Mouse (Mus musculus) midbrain, postnatal 0 days (tissue): ENCODE measurements around the gene Exoc8. TPM values are rescaled to one million over a fixed set of nuclear protein-coding genes. Genes with fewer than 3 reads are reported as not detected.
A peak's percentile ranks its signal among the peaks of the same experiment; 100 is the strongest.

Source experiments
- ATAC-seq: fragments of 200-750 bp; cut with Nextera tagmentation; 2 replicates; pipeline ENCODE4 v1.8.0; 2017; ENCODE audit warnings: moderate number of reproducible peaks, mild to moderate bottlenecking, moderate TSS enrichment, moderate library complexity; ENCODE audit not compliant: low FRiP score
- DNase-seq: peaks from one replicate; pipeline ENCODE4 v3.0.0-alpha.2; 2015; ENCODE audit warnings: low spot score
- H3K27ac ChIP-seq: fragments of 300-500 bp; sonication (generic); 2 replicates; pipeline ENCODE4 v1.5.1; 2014; ENCODE audit warnings: low read depth, mild to moderate bottlenecking, low read length, mixed read lengths
- H3K27me3 ChIP-seq: fragments of 300-500 bp; sonication (generic); 2 replicates; pipeline ENCODE4 v1.6.1; 2014; ENCODE audit warnings: low read length, control low read depth, mixed read lengths; ENCODE audit not compliant: insufficient read depth
- H3K36me3 ChIP-seq: fragments of 300-500 bp; sonication (generic); 2 replicates; pipeline ENCODE4 v1.6.1; 2014; ENCODE audit warnings: low read length, control low read depth, mixed read lengths; ENCODE audit not compliant: insufficient read depth
- H3K4me1 ChIP-seq: fragments of 300-500 bp; sonication (generic); 2 replicates; pipeline ENCODE4 v1.6.1; 2014; ENCODE audit warnings: mild to moderate bottlenecking, control low read depth, antibody characterized with exemption, low read length, mixed read lengths; ENCODE audit not compliant: insufficient read depth
- H3K4me2 ChIP-seq: fragments of 300-500 bp; sonication (generic); 2 replicates; pipeline ENCODE4 v1.6.1; 2014; ENCODE audit warnings: low read depth, mild to moderate bottlenecking, low read length, mixed read lengths; ENCODE audit not compliant: poor library complexity, severe bottlenecking
- H3K4me3 ChIP-seq: fragments of 300-500 bp; sonication (generic); 2 replicates; pipeline ENCODE4 v1.5.1; 2014; ENCODE audit warnings: low read depth, mild to moderate bottlenecking, low read length, moderate library complexity
- H3K9ac ChIP-seq: fragments of 300-500 bp; sonication (generic); replicated peaks from 2 replicates; pipeline ENCODE4 v1.6.1; 2014; ENCODE audit warnings: mild to moderate bottlenecking, low read length, moderate library complexity, mixed read lengths; ENCODE audit not compliant: poor library complexity, severe bottlenecking
- H3K9me3 ChIP-seq: fragments of 300-500 bp; sonication (generic); 2 replicates; pipeline ENCODE4 v1.6.1; 2016; ENCODE audit warnings: low read length, control low read depth
- CTCF ChIP-seq: IDR thresholded peaks from 2 replicates; pipeline ENCODE4 v1.5.1; 2016; ENCODE audit warnings: antibody characterized with exemption, mild to moderate bottlenecking
- WGBS: fragments of 180-500 bp; shearing (Covaris S2); extraction: QIAGEN DNeasy Blood & Tissue Kit; methylation state at CpG from one replicate; pipeline ENCODE4 v1.1.7; 2014; 5-methylcytosine and 5-hydroxymethylcytosine counted together
- polyA plus RNA-seq: library from polyadenylated mRNA; unstranded; fragments of >200 nt; fragmentation: Nextera tagmentation; extraction: Ambion mirVana; gene quantifications from 2 replicates; pipeline ENCODE4 v1.2.1, GENCODE M21; 2015
- total RNA-seq: library from RNA; depleted of rRNA; stranded (reverse); fragments of >200 nt; gene quantifications from 2 replicates; pipeline ENCODE4 v1.2.3, GENCODE M21; 2014

The Exoc8 gene
- total and polyA plus RNA-seq, 2 experiments from 2014 or later = 10.7 to 34.4 TPM

DNA sequence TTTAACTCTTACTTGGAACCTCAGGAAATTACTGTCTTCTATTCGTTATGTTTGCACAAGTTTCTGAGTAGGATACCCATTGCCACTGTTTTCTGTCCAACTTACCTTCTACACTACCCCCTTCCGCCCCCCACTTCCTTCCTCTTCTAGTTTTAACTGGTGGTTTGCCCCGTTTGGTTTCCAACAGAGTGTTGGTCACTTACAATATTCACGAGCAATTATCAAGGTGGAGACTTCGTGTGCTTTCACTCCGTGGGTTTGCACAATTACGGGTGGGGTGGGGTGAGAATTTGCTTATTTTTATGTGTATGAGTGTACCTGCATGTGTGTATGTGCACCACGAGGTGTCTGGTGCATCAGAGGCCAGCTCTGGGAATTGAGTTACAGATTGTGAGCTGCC lies 33.8 kb downstream of the Exoc8 start:
- Histone ChIP-seq H3K4me1 (peaks cover 4% of the 10 kb centered on the region; the same call in 1 of the 2 replicates), H3K9me3 (no peaks in the 10 kb centered on the region), H3K4me2 (peak overlapping the region; percentile 89), H3K4me3 (peak overlapping the region; percentile 92), H3K9ac (peak overlapping the region; percentile 95), H3K36me3 (peaks cover 8% of the 10 kb centered on the region; the same call in 1 of the 2 replicates), H3K27ac (no peak overlapping the region), H3K27me3 (no peaks in the 10 kb centered on the region)
- DNase-seq (no peak), ATAC-seq (no peak)
- 24% methylated on average over 8 of the region's 8 CpGs for WGBS
- no peak for TF ChIP-seq CTCF

DNA sequence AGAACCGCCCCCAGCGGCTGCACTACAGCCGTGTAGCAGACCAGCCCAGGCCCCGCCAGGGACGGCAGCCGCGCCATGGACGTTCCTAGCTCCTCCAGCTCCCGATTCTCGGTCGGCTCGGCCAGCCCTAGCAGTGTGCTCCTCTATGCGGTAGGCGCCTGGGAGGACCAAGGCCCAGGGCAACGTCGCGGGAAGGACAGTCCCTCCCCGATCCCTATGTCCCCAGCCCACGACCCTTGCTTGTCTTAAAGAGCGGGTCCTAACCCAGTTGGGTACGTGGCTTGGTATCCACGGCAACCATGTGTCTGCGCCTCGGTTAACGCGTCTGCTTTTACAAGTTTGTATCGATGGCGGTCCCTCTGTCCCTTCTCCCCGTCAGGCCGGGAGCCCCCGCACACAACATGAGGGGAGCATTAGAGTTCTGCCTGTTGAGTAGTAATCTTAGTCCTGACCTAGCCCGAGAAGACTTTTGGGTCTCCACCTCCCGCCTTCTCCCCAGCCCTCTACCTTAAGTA lies 34.3 kb downstream of the Exoc8 start:
- Histone ChIP-seq H3K4me3 (peak overlapping the region; percentile 92), H3K4me2 (peak overlapping the region; percentile 89), H3K27me3 (no peaks in the 10 kb centered on the region), H3K9ac (peak overlapping the region; percentile 95), H3K27ac (peak overlapping the region; percentile 94), H3K36me3 (peaks cover 12% of the 10 kb centered on the region), H3K4me1 (peaks cover 4% of the 10 kb centered on the region; the same call in 1 of the 2 replicates), H3K9me3 (no peaks in the 10 kb centered on the region)
- DNase-seq = peak; percentile 42
- TF ChIP-seq CTCF = no peak
- ATAC-seq = peak; percentile 84
- WGBS = under 1% methylated on average over 33 of the region's 33 CpGs

GRCm38 (mm10) chr8:124862321-124863162 lies 35.0 kb downstream of the Exoc8 start, which contains the start of the genes Gnpat and 2810004N23Rik:
TSS of gene Gnpat (plus strand) at chr8:124863033.
TSS of gene 2810004N23Rik (minus strand) at chr8:124863120.
- Histone ChIP-seq H3K4me3 (peak within 1 kb of the TSS; percentile 92), H3K9me3 (no peaks in the 10 kb centered on the region), H3K27me3 (no peaks in the 10 kb centered on the region), H3K9ac (peak within 1 kb of the TSS; percentile 95), H3K4me2 (peak within 1 kb of the TSS; percentile 89), H3K36me3 (peaks cover 14% of the 10 kb centered on the region), H3K4me1 (peaks cover 4% of the 10 kb centered on the region; the same call in 1 of the 2 replicates), H3K27ac (peak within 1 kb of the TSS; percentile 94)
- peak; percentile 97 for ATAC-seq
- WGBS = 2% methylated on average over 51 of the region's 55 CpGs
- peak; percentile 10; the same call in 1 of the 2 replicates for TF ChIP-seq CTCF
- peak; percentile 91 for DNase-seq

- no peak for TF ChIP-seq CTCF
- H3K9ac ChIP-seq = no peak overlapping the region
- H3K4me3 ChIP-seq = no peak overlapping the region
- no peak for DNase-seq
- H3K4me1 ChIP-seq = peaks cover 4% of the 10 kb centered on the region; the same call in 1 of the 2 replicates
- ATAC-seq = no peak
- 96% methylated on average over 3 of the region's 3 CpGs for WGBS
- peaks cover 17% of the 10 kb centered on the region for H3K36me3 ChIP-seq
- no peaks in the 10 kb centered on the region for H3K9me3 ChIP-seq
- H3K4me2 ChIP-seq = no peak overlapping the region
- no peaks in the 10 kb centered on the region for H3K27me3 ChIP-seq
- H3K27ac ChIP-seq = no peak overlapping the region
Measured at GRCm38 (mm10) chr8:124860188-124860587, 37.3 kb downstream of the Exoc8 start.

DNA sequence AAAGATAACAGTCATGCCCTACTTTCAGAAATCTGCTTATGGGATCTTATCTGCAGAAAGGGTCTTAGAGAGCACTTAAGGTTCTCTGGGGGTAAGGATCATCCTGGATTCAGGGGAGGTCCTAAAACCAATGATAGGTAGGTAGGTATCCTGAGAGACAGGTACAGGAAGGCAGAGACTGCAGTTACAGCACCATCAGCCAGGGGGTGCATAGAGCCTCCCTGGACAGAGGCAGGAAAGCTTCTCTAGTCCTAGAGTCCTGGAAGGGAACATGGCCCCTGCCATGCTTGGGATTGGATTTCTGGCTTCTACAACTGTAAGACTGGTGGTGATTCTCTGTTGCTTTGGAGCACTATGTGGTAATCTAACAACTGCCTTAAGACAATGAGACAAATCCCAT lies 38.0 kb downstream of the Exoc8 start:
- DNase-seq (no peak), ATAC-seq (no peak)
- H3K4me1 ChIP-seq = peaks cover 4% of the 10 kb centered on the region; the same call in 1 of the 2 replicates
- TF ChIP-seq CTCF = peak; percentile 32
- H3K36me3 ChIP-seq = peaks cover 17% of the 10 kb centered on the region
- H3K27ac ChIP-seq = no peak overlapping the region
- H3K4me2 ChIP-seq = no peak overlapping the region
- H3K27me3 ChIP-seq = no peaks in the 10 kb centered on the region
- H3K9me3 ChIP-seq = peaks cover 6% of the 10 kb centered on the region; the same call in 1 of the 2 replicates
- no peak overlapping the region for H3K9ac ChIP-seq
- H3K4me3 ChIP-seq = no peak overlapping the region

DNA sequence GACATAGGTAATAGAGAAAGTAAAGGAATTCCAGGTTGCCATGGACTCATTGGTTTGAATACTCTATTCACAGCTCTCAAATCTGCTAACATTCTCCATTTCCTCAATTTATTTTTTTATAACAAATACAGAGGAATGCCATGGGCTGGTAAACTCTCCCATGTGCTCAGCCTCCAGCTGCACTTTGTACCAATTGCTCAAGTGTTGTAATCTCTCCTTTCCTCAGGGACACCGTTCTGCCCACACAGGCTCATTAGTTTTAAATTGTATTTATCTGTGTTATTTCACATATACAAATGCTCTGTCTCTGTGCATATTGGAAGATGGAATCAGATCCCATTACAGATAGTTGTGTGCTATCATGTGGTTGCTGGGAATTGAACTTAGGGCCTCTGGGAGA lies 44.0 kb downstream of the Exoc8 start:
- no peak overlapping the region for H3K4me2 ChIP-seq
- TF ChIP-seq CTCF = no peak
- 100% methylated on average over 1 of the region's 1 CpGs for WGBS
- no peak overlapping the region for H3K4me3 ChIP-seq
- H3K36me3 ChIP-seq = peaks cover 8% of the 10 kb centered on the region
- H3K9ac ChIP-seq = no peak overlapping the region
- H3K9me3 ChIP-seq = peaks cover 8% of the 10 kb centered on the region; the same call in 1 of the 2 replicates
- H3K27me3 ChIP-seq = no peaks in the 10 kb centered on the region
- no peak for DNase-seq
- H3K4me1 ChIP-seq = no peaks in the 10 kb centered on the region
- ATAC-seq = no peak
- no peak overlapping the region for H3K27ac ChIP-seq
